Mouse (Mus musculus): ENCODE results near the gene Vwa5b2.

GRCm38 (mm10) chr16:20642161-20642560 is 52.9 kb downstream of the Vwa5b2 start:
- TF ChIP-seq CTCF (IDR thresholded peaks at IDR 0.05; ENCODE audit: low read depth, low read length), result peak; percentile 90
- TF ChIP-seq POLR2A (IDR thresholded peaks at IDR 0.05; ENCODE audit: insufficient read depth, low read length), result no peak
- TF ChIP-seq EP300 (IDR thresholded peaks at IDR 0.05; ENCODE audit: insufficient read depth, low read depth, low read length), result no peak
